Mouse (Mus musculus) mature B cell (primary cell): ENCODE measurements around the gene Adat3.

Experiments
- in situ Hi-C: fragments of 300-500 bp; cut with MboI; formaldehyde crosslinking; loops from 2 replicates; pipeline ENCODE4 v1.14.3; 2019

The Adat3 gene

GRCm38 (mm10) chr10:80602698-80603325 is at the start of gene Adat3, which contains the start of gene Scamp4:
Gene Adat3 (plus strand): TSS chr10:80602880.
Gene Scamp4 (plus strand): TSS chr10:80602872.
- in situ Hi-C loops, result no loop called here

GRCm38 (mm10) chr10:80553575-80553974 is 49.1 kb upstream of the Adat3 start:
- in situ Hi-C loops, result no loop called here

GRCm38 (mm10) chr10:80553997-80554396 is 48.7 kb upstream of the Adat3 start:
- in situ Hi-C loops, result no loop called here

- in situ Hi-C loops, result no loop called here
Observed at GRCm38 (mm10) chr10:80557346-80557965, 45.2 kb upstream of the Adat3 start.

GRCm38 (mm10) chr10:80559431-80559830 is 43.2 kb upstream of the Adat3 start:
- in situ Hi-C loops, result no loop called here

- in situ Hi-C loops, result no loop called here
Observed at GRCm38 (mm10) chr10:80560621-80561020, 42.1 kb upstream of the Adat3 start.

GRCm38 (mm10) chr10:80561116-80561944 is 41.4 kb upstream of the Adat3 start, which contains the start of gene Rexo1:
Gene Rexo1 (minus strand): TSS chr10:80561560.
- in situ Hi-C loops, result no loop called here

GRCm38 (mm10) chr10:80566375-80567092 is 36.1 kb upstream of the Adat3 start:
- in situ Hi-C loops, result no loop called here

GRCm38 (mm10) chr10:80568876-80569275 is 33.8 kb upstream of the Adat3 start:
- in situ Hi-C loops, result no loop called here

- in situ Hi-C loops, result no loop called here
Observed at GRCm38 (mm10) chr10:80569664-80570066, 33.0 kb upstream of the Adat3 start.

- in situ Hi-C loops, result no loop called here
Observed at GRCm38 (mm10) chr10:80570419-80570818, 32.3 kb upstream of the Adat3 start.

GRCm38 (mm10) chr10:80570871-80571836 is 31.5 kb upstream of the Adat3 start:
- in situ Hi-C loops, result no loop called here

GRCm38 (mm10) chr10:80572477-80572876 is 30.2 kb upstream of the Adat3 start:
- in situ Hi-C loops, result no loop called here

GRCm38 (mm10) chr10:80573944-80574343 is 28.7 kb upstream of the Adat3 start:
- in situ Hi-C loops, result no loop called here

- in situ Hi-C loops, result loop anchor here (5.0 kb wide), 1 partner anchor 107 kb away; no protein-coding TSS in a partner anchor
Observed at GRCm38 (mm10) chr10:80574896-80575295, 27.8 kb upstream of the Adat3 start.

- in situ Hi-C loops, result loop anchor here (5.0 kb wide), 1 partner anchor 106 kb away; no protein-coding TSS in a partner anchor
Observed at GRCm38 (mm10) chr10:80575925-80576324, 26.8 kb upstream of the Adat3 start.

GRCm38 (mm10) chr10:80576351-80577194 is 26.1 kb upstream of the Adat3 start:
- in situ Hi-C loops, result loop anchor here (5.0 kb wide), 1 partner anchor 106 kb away; no protein-coding TSS in a partner anchor

GRCm38 (mm10) chr10:80577195-80578130 is 25.2 kb upstream of the Adat3 start, which contains the start of gene Klf16:
Gene Klf16 (minus strand): TSS chr10:80577321.
- in situ Hi-C loops, result loop anchor here (5.0 kb wide), 1 partner anchor 105 kb away; no protein-coding TSS in a partner anchor
